Mouse (Mus musculus) liver, embryonic 16.5 days (tissue): ENCODE results near the gene Wdtc1. TPM values are rescaled to one million over a fixed set of nuclear protein-coding genes. Genes with fewer than 3 reads are reported as not detected.
A peak's percentile ranks its signal among the peaks of the same experiment; 100 is the strongest.

Experiments
- ATAC-seq: fragments of 200-750 bp; cut with Nextera tagmentation; 2 replicates; pipeline ENCODE4 v1.8.0; 2017; ENCODE audit warnings: low read depth, mild to moderate bottlenecking, moderate number of reproducible peaks, moderate library complexity
- H3K27ac ChIP-seq: fragments of 300-500 bp; sonication (generic); 2 replicates; pipeline ENCODE4 v1.5.1; 2014; ENCODE audit warnings: mild to moderate bottlenecking, low read length
- H3K27me3 ChIP-seq: fragments of 300-500 bp; sonication (generic); 2 replicates; pipeline ENCODE4 v1.6.1; 2014; ENCODE audit warnings: low read depth, low read length, mixed read lengths; ENCODE audit not compliant: control insufficient read depth, insufficient read depth
- H3K36me3 ChIP-seq: fragments of 300-500 bp; sonication (generic); 2 replicates; pipeline ENCODE4 v1.6.1; 2014; ENCODE audit warnings: mild to moderate bottlenecking; ENCODE audit not compliant: control insufficient read depth, insufficient read depth
- H3K4me1 ChIP-seq: fragments of 300-500 bp; sonication (generic); 2 replicates; pipeline ENCODE4 v1.6.1; 2014; ENCODE audit warnings: low read depth, low read length, mixed read lengths; ENCODE audit not compliant: control insufficient read depth
- H3K4me2 ChIP-seq: fragments of 300-500 bp; sonication (generic); 2 replicates; pipeline ENCODE4 v1.6.1; 2014; ENCODE audit warnings: low read depth, low read length, mixed read lengths
- H3K4me3 ChIP-seq: fragments of 300-500 bp; sonication (generic); 2 replicates; pipeline ENCODE4 v1.5.1; 2014; ENCODE audit warnings: low read depth, mild to moderate bottlenecking, low read length
- H3K9ac ChIP-seq: fragments of 300-500 bp; sonication (generic); 2 replicates; pipeline ENCODE4 v1.6.1; 2014; ENCODE audit warnings: low read depth, low read length
- H3K9me3 ChIP-seq: fragments of 300-500 bp; sonication (generic); replicated peaks from 2 replicates; pipeline ENCODE4 v1.6.1; 2016; ENCODE audit warnings: low read length; ENCODE audit not compliant: control insufficient read depth
- WGBS: fragments of 180-500 bp; shearing (Covaris S2); extraction: QIAGEN DNeasy Blood & Tissue Kit; methylation state at CpG from one replicate; pipeline ENCODE4 v1.1.7; 2014; ENCODE audit not compliant: insufficient replicate concordance; 5-methylcytosine and 5-hydroxymethylcytosine counted together
- polyA plus RNA-seq: library from polyadenylated mRNA; unstranded; fragments of >200 nt; fragmentation: Nextera tagmentation; extraction: Ambion mirVana; gene quantifications from 2 replicates; pipeline ENCODE4 v1.2.1, GENCODE M21; 2015

Gene Wdtc1
- polyA plus RNA-seq, 1 experiment from 2014 or later: 8.1 TPM

GRCm38 (mm10) chr4:133262375-133262765, 90.9 kb downstream of the Wdtc1 start:
- Histone ChIP-seq H3K4me2 (no peak overlapping the region), H3K27ac (no peak overlapping the region), H3K9ac (no peak overlapping the region; the same call in 1 of the 2 replicates), H3K9me3 (no peaks in the 10 kb centered on the region), H3K27me3 (no peaks in the 10 kb centered on the region; the same call in 1 of the 2 replicates), H3K36me3 (peaks cover 15% of the 10 kb centered on the region), H3K4me1 (peaks cover 4% of the 10 kb centered on the region; the same call in 1 of the 2 replicates), H3K4me3 (no peak overlapping the region)
- 34% methylated on average over 7 of the region's 7 CpGs for WGBS
- ATAC-seq: no peak

- no peaks in the 10 kb centered on the region for H3K9me3 ChIP-seq
- ATAC-seq: no peak
- 44% methylated on average over 10 of the region's 10 CpGs for WGBS
- H3K4me2 ChIP-seq: no peak overlapping the region
- no peak overlapping the region for H3K4me3 ChIP-seq
- H3K9ac ChIP-seq: no peak overlapping the region
- H3K27me3 ChIP-seq: peaks cover 4% of the 10 kb centered on the region
- peaks cover 15% of the 10 kb centered on the region for H3K36me3 ChIP-seq
- H3K4me1 ChIP-seq: peaks cover 4% of the 10 kb centered on the region; the same call in 1 of the 2 replicates
- H3K27ac ChIP-seq: no peak overlapping the region
Observed at GRCm38 (mm10) chr4:133261641-133262374, 91.5 kb downstream of the Wdtc1 start.

- H3K4me2 ChIP-seq: no peak overlapping the region
- H3K9ac ChIP-seq: no peak overlapping the region
- ATAC-seq: no peak
- no peak overlapping the region for H3K4me3 ChIP-seq
- no peak overlapping the region for H3K27ac ChIP-seq
- peaks cover 4% of the 10 kb centered on the region; the same call in 1 of the 2 replicates for H3K4me1 ChIP-seq
- WGBS: 56% methylated on average over 12 of the region's 12 CpGs
- no peaks in the 10 kb centered on the region for H3K9me3 ChIP-seq
- H3K36me3 ChIP-seq: no peaks in the 10 kb centered on the region
- peaks cover 13% of the 10 kb centered on the region for H3K27me3 ChIP-seq
Observed at GRCm38 (mm10) chr4:133257798-133258408, 95.4 kb downstream of the Wdtc1 start.

- WGBS: 42% methylated on average over 12 of the region's 12 CpGs
- no peak for ATAC-seq
Observed at GRCm38 (mm10) chr4:133257230-133257629, 96.1 kb downstream of the Wdtc1 start.

GRCm38 (mm10) chr4:133256820-133257219, 96.5 kb downstream of the Wdtc1 start:
- no peaks in the 10 kb centered on the region for H3K36me3 ChIP-seq
- no peak for ATAC-seq
- 41% methylated on average over 24 of the region's 24 CpGs for WGBS
- H3K9ac ChIP-seq: no peak overlapping the region
- 0 out of 2 replicates have a peak overlapping the region, but pooled peaks have one; percentile 2 for H3K4me2 ChIP-seq
- H3K27me3 ChIP-seq: peaks cover 16% of the 10 kb centered on the region
- H3K4me3 ChIP-seq: no peak overlapping the region
- H3K9me3 ChIP-seq: no peaks in the 10 kb centered on the region
- peaks cover 4% of the 10 kb centered on the region; the same call in 1 of the 2 replicates for H3K4me1 ChIP-seq
- H3K27ac ChIP-seq: no peak overlapping the region

More at GRCm38 (mm10) chr4:133257230-133257629, 96.1 kb downstream of the Wdtc1 start:
- H3K27ac ChIP-seq: no peak overlapping the region
- peaks cover 13% of the 10 kb centered on the region for H3K27me3 ChIP-seq
- no peak overlapping the region for H3K4me3 ChIP-seq
- no peaks in the 10 kb centered on the region for H3K9me3 ChIP-seq
- no peaks in the 10 kb centered on the region for H3K36me3 ChIP-seq
- 0 out of 2 replicates have a peak overlapping the region, but pooled peaks have one; percentile 2 for H3K4me2 ChIP-seq
- no peak overlapping the region for H3K9ac ChIP-seq
- peaks cover 4% of the 10 kb centered on the region; the same call in 1 of the 2 replicates for H3K4me1 ChIP-seq

GRCm38 (mm10) chr4:133255392-133255791, 97.9 kb downstream of the Wdtc1 start:
- ATAC-seq: no peak
- no peak overlapping the region for H3K4me3 ChIP-seq
- H3K4me1 ChIP-seq: peaks cover 14% of the 10 kb centered on the region
- H3K9me3 ChIP-seq: no peaks in the 10 kb centered on the region
- no peak overlapping the region for H3K4me2 ChIP-seq
- H3K27ac ChIP-seq: no peak overlapping the region
- H3K36me3 ChIP-seq: no peaks in the 10 kb centered on the region
- no peak overlapping the region for H3K9ac ChIP-seq
- H3K27me3 ChIP-seq: peaks cover 29% of the 10 kb centered on the region
- 61% methylated on average over 6 of the region's 6 CpGs for WGBS

- H3K27me3 ChIP-seq: peaks cover 36% of the 10 kb centered on the region
- no peak for ATAC-seq
Observed at GRCm38 (mm10) chr4:133253412-133253811, 99.9 kb downstream of the Wdtc1 start.

GRCm38 (mm10) chr4:133252089-133252488, 101.2 kb downstream of the Wdtc1 start:
- no peak overlapping the region for H3K4me3 ChIP-seq
- no peak for ATAC-seq
- H3K36me3 ChIP-seq: no peaks in the 10 kb centered on the region
- no peaks in the 10 kb centered on the region for H3K9me3 ChIP-seq
- no peak overlapping the region for H3K9ac ChIP-seq
- no peak overlapping the region for H3K27ac ChIP-seq
- WGBS: 61% methylated on average over 4 of the region's 4 CpGs
- H3K27me3 ChIP-seq: peaks cover 39% of the 10 kb centered on the region
- H3K4me2 ChIP-seq: no peak overlapping the region
- H3K4me1 ChIP-seq: peaks cover 31% of the 10 kb centered on the region

More at GRCm38 (mm10) chr4:133253412-133253811, 99.9 kb downstream of the Wdtc1 start:
- H3K4me2 ChIP-seq: no peak overlapping the region
- no peak overlapping the region for H3K4me3 ChIP-seq
- no peaks in the 10 kb centered on the region for H3K9me3 ChIP-seq
- H3K27ac ChIP-seq: no peak overlapping the region
- 75% methylated on average over 12 of the region's 12 CpGs for WGBS
- no peaks in the 10 kb centered on the region for H3K36me3 ChIP-seq
- H3K9ac ChIP-seq: no peak overlapping the region
- H3K4me1 ChIP-seq: peaks cover 21% of the 10 kb centered on the region

GRCm38 (mm10) chr4:133251214-133251613, 102.1 kb downstream of the Wdtc1 start:
- Histone ChIP-seq H3K27me3 (peaks cover 30% of the 10 kb centered on the region), H3K4me1 (peaks cover 36% of the 10 kb centered on the region), H3K4me2 (peak overlapping the region; percentile 28), H3K27ac (no peak overlapping the region), H3K36me3 (no peaks in the 10 kb centered on the region), H3K9ac (no peak overlapping the region), H3K4me3 (no peak overlapping the region), H3K9me3 (no peaks in the 10 kb centered on the region)
- WGBS: 38% methylated on average over 31 of the region's 31 CpGs
- no peak for ATAC-seq
